Mouse (Mus musculus) liver, adult 2 months (tissue): ENCODE results near the gene Fam173b. TPM values are rescaled to one million over a fixed set of nuclear protein-coding genes. Genes with fewer than 3 reads are reported as not detected.

Experiments used
- DNase-seq: peaks from one replicate; pipeline ENCODE4 v3.0.0-alpha.2; 2011; ENCODE audit warnings: low read depth, low spot score; ENCODE audit errors: extremely low read depth
- H3K27ac ChIP-seq: fragments of 200-500 bp; replicated peaks from 2 replicates; pipeline ENCODE4 v1.5.1; 2012; ENCODE audit warnings: low read depth, mild to moderate bottlenecking, control low read depth, inconsistent platforms, low read length; ENCODE audit not compliant: insufficient read depth
- H3K27me3 ChIP-seq: fragments of 200-500 bp; 2 replicates; pipeline ENCODE4 v1.6.1; 2012; ENCODE audit warnings: mild to moderate bottlenecking, moderate library complexity, low read length, inconsistent platforms; ENCODE audit not compliant: control insufficient read depth, insufficient read depth
- H3K36me3 ChIP-seq: fragments of 200-500 bp; 2 replicates; pipeline ENCODE4 v1.6.1; 2012; ENCODE audit warnings: low read length, inconsistent platforms; ENCODE audit not compliant: control insufficient read depth, insufficient read depth
- H3K4me1 ChIP-seq: fragments of 200-500 bp; 2 replicates; pipeline ENCODE4 v1.6.1; 2011; ENCODE audit warnings: low read length; ENCODE audit not compliant: control insufficient read depth, insufficient read depth
- H3K4me3 ChIP-seq: fragments of 200-500 bp; 2 replicates; pipeline ENCODE4 v1.5.1; 2011; ENCODE audit warnings: low read depth, mild to moderate bottlenecking, control low read depth, low read length, moderate library complexity; ENCODE audit not compliant: insufficient read depth
- H3K79me2 ChIP-seq: fragments of 200-500 bp; 2 replicates; pipeline ENCODE4 v1.6.1; 2012; ENCODE audit warnings: inconsistent platforms, mild to moderate bottlenecking, low read length, moderate library complexity; ENCODE audit not compliant: control insufficient read depth, insufficient read depth
- H3K9ac ChIP-seq: fragments of 200-500 bp; 2 replicates; pipeline ENCODE4 v1.6.1; 2012; ENCODE audit warnings: low read depth, mild to moderate bottlenecking, control low read depth, inconsistent platforms, low read length
- CTCF ChIP-seq: fragments of 200-500 bp; IDR thresholded peaks from 2 replicates; pipeline ENCODE4 v1.5.1; 2011; ENCODE audit warnings: low read depth, low read length, control low read depth
- POLR2A ChIP-seq: fragments of 200-500 bp; IDR thresholded peaks from 2 replicates; pipeline ENCODE4 v1.6.1; 2011; ENCODE audit warnings: low read length, control low read depth; ENCODE audit not compliant: insufficient read depth; ENCODE audit errors: extremely low read depth
- WGBS: fragments of 180-500 bp; shearing (Covaris S2); methylation state at CpG from one replicate; pipeline ENCODE4 v1.1.7; 2018; 5-methylcytosine and 5-hydroxymethylcytosine counted together
- polyA plus RNA-seq: library from polyadenylated mRNA; depleted of rRNA; stranded (reverse); fragments of >200 nt; gene quantifications from 2 replicates; pipeline ENCODE4 v1.2.3, GENCODE M21; 2012
- total RNA-seq: library from RNA; depleted of rRNA; stranded (reverse); fragments of >200 nt; gene quantifications from 2 replicates; pipeline ENCODE4 v1.2.3, GENCODE M21; 2014

Fam173b gene
- total and polyA plus RNA-seq, 2 experiments = 8.5 to 20.1 TPM

- Histone ChIP-seq H3K4me3 (no peak overlapping the region), H3K27me3 (no peaks in the 10 kb centered on the region), H3K27ac (no peak overlapping the region), H3K36me3 (peaks cover 48% of the 10 kb centered on the region), H3K9ac (no peak overlapping the region), H3K4me1 (peaks cover 10% of the 10 kb centered on the region), H3K79me2 (no peaks in the 10 kb centered on the region)
- DNase-seq = no peak
- WGBS = 76% methylated on average over 2 of the region's 2 CpGs
- TF ChIP-seq POLR2A (no peak), CTCF (no peak)
These were observed 13.9 kb upstream of the Fam173b start for GRCm38 (mm10) chr15:31587789-31588188.

- Histone ChIP-seq H3K36me3 (peaks cover 61% of the 10 kb centered on the region), H3K9ac (no peak overlapping the region), H3K27me3 (no peaks in the 10 kb centered on the region), H3K4me3 (no peak overlapping the region), H3K27ac (no peak overlapping the region), H3K4me1 (peaks cover 5% of the 10 kb centered on the region), H3K79me2 (no peaks in the 10 kb centered on the region)
- DNase-seq = no peak
- 77% methylated on average over 8 of the region's 8 CpGs for WGBS
- TF ChIP-seq POLR2A = no peak
- no peak for TF ChIP-seq CTCF
These were observed 12.5 kb upstream of the Fam173b start for GRCm38 (mm10) chr15:31588989-31589640.

- no peaks in the 10 kb centered on the region for H3K27me3 ChIP-seq
- no peak overlapping the region for H3K9ac ChIP-seq
- no peak overlapping the region for H3K27ac ChIP-seq
- H3K36me3 ChIP-seq = peaks cover 68% of the 10 kb centered on the region
- no peaks in the 10 kb centered on the region for H3K79me2 ChIP-seq
- 87% methylated on average over 5 of the region's 5 CpGs for WGBS
- no peak for TF ChIP-seq CTCF
- TF ChIP-seq POLR2A = no peak
- no peak overlapping the region for H3K4me3 ChIP-seq
- no peak for DNase-seq
- H3K4me1 ChIP-seq = peaks cover 1% of the 10 kb centered on the region; the same call in 1 of the 2 replicates
These were observed 11.5 kb upstream of the Fam173b start for GRCm38 (mm10) chr15:31590176-31590575.

GRCm38 (mm10) chr15:31592531-31592930 lies 9.1 kb upstream of the Fam173b start:
- Histone ChIP-seq H3K4me3 (no peak overlapping the region), H3K79me2 (no peaks in the 10 kb centered on the region), H3K27ac (no peak overlapping the region), H3K4me1 (no peaks in the 10 kb centered on the region), H3K9ac (no peak overlapping the region), H3K27me3 (no peaks in the 10 kb centered on the region), H3K36me3 (peaks cover 78% of the 10 kb centered on the region)
- DNase-seq = no peak
- 61% methylated on average over 8 of the region's 8 CpGs for WGBS
- TF ChIP-seq CTCF (no peak), POLR2A (no peak)

GRCm38 (mm10) chr15:31594260-31594659 lies 7.4 kb upstream of the Fam173b start:
- Histone ChIP-seq H3K79me2 (peaks cover 4% of the 10 kb centered on the region), H3K9ac (no peak overlapping the region), H3K27ac (no peak overlapping the region), H3K4me3 (no peak overlapping the region), H3K36me3 (peaks cover 76% of the 10 kb centered on the region), H3K4me1 (peaks cover 3% of the 10 kb centered on the region), H3K27me3 (no peaks in the 10 kb centered on the region)
- no peak for DNase-seq
- WGBS = 93% methylated on average over 14 of the region's 14 CpGs
- TF ChIP-seq CTCF = no peak
- TF ChIP-seq POLR2A = no peak

- Histone ChIP-seq H3K9ac (no peak overlapping the region), H3K36me3 (peaks cover 63% of the 10 kb centered on the region), H3K27me3 (no peaks in the 10 kb centered on the region), H3K27ac (no peak overlapping the region), H3K79me2 (peaks cover 14% of the 10 kb centered on the region), H3K4me1 (peaks cover 10% of the 10 kb centered on the region), H3K4me3 (no peak overlapping the region)
- WGBS = 90% methylated on average over 7 of the region's 7 CpGs
- DNase-seq = no peak
- TF ChIP-seq POLR2A (no peak), CTCF (no peak)
These were observed 6.0 kb upstream of the Fam173b start for GRCm38 (mm10) chr15:31595651-31596050.
